Mouse (Mus musculus) liver, embryonic 16.5 days (tissue): Measurements from ENCODE around the gene Oas1c. TPM values are rescaled to one million over a fixed set of nuclear protein-coding genes. Genes with fewer than 3 reads are reported as not detected.

Source experiments
- ATAC-seq: fragments of 200-750 bp; cut with Nextera tagmentation; 2 replicates; pipeline ENCODE4 v1.8.0; 2017; ENCODE audit warnings: low read depth, mild to moderate bottlenecking, moderate number of reproducible peaks, moderate library complexity
- H3K27ac ChIP-seq: fragments of 300-500 bp; sonication (generic); 2 replicates; pipeline ENCODE4 v1.5.1; 2014; ENCODE audit warnings: mild to moderate bottlenecking, low read length
- H3K27me3 ChIP-seq: fragments of 300-500 bp; sonication (generic); 2 replicates; pipeline ENCODE4 v1.6.1; 2014; ENCODE audit warnings: low read depth, low read length, mixed read lengths; ENCODE audit not compliant: control insufficient read depth, insufficient read depth
- H3K36me3 ChIP-seq: fragments of 300-500 bp; sonication (generic); 2 replicates; pipeline ENCODE4 v1.6.1; 2014; ENCODE audit warnings: mild to moderate bottlenecking; ENCODE audit not compliant: control insufficient read depth, insufficient read depth
- H3K4me1 ChIP-seq: fragments of 300-500 bp; sonication (generic); 2 replicates; pipeline ENCODE4 v1.6.1; 2014; ENCODE audit warnings: low read depth, low read length, mixed read lengths; ENCODE audit not compliant: control insufficient read depth
- H3K4me2 ChIP-seq: fragments of 300-500 bp; sonication (generic); 2 replicates; pipeline ENCODE4 v1.6.1; 2014; ENCODE audit warnings: low read depth, low read length, mixed read lengths
- H3K4me3 ChIP-seq: fragments of 300-500 bp; sonication (generic); 2 replicates; pipeline ENCODE4 v1.5.1; 2014; ENCODE audit warnings: low read depth, mild to moderate bottlenecking, low read length
- H3K9ac ChIP-seq: fragments of 300-500 bp; sonication (generic); 2 replicates; pipeline ENCODE4 v1.6.1; 2014; ENCODE audit warnings: low read depth, low read length
- H3K9me3 ChIP-seq: fragments of 300-500 bp; sonication (generic); replicated peaks from 2 replicates; pipeline ENCODE4 v1.6.1; 2016; ENCODE audit warnings: low read length; ENCODE audit not compliant: control insufficient read depth
- WGBS: fragments of 180-500 bp; shearing (Covaris S2); extraction: QIAGEN DNeasy Blood & Tissue Kit; methylation state at CpG from one replicate; pipeline ENCODE4 v1.1.7; 2014; ENCODE audit not compliant: insufficient replicate concordance; 5-methylcytosine and 5-hydroxymethylcytosine counted together
- polyA plus RNA-seq: library from polyadenylated mRNA; unstranded; fragments of >200 nt; fragmentation: Nextera tagmentation; extraction: Ambion mirVana; gene quantifications from 2 replicates; pipeline ENCODE4 v1.2.1, GENCODE M21; 2015

Oas1c gene
- polyA plus RNA-seq, result 0.12 and 0.20 TPM in 2 replicates

- Histone ChIP-seq H3K4me2 (peak within 1 kb of the TSS; percentile 73), H3K4me3 (peak within 1 kb of the TSS; percentile 78), H3K9ac (peak within 1 kb of the TSS; percentile 74), H3K9me3 (no peaks in the 10 kb centered on the region), H3K36me3 (no peaks in the 10 kb centered on the region), H3K27ac (no peak within 1 kb of the TSS), H3K4me1 (peaks cover 7% of the 10 kb centered on the region), H3K27me3 (no peaks in the 10 kb centered on the region)
- 4% methylated on average over 18 of the region's 18 CpGs for WGBS
- ATAC-seq, result peak; percentile 85
These were observed at the start of gene Oas1c for GRCm38 (mm10) chr5:120811951-120812819. Gene Oas1c (minus strand): TSS chr5:120812514.

- no peak within 1 kb of the TSS for H3K4me3 ChIP-seq
- WGBS, result 43% methylated on average over 4 of the region's 4 CpGs
- no peaks in the 10 kb centered on the region for H3K36me3 ChIP-seq
- no peaks in the 10 kb centered on the region for H3K4me1 ChIP-seq
- no peak within 1 kb of the TSS for H3K4me2 ChIP-seq
- no peak within 1 kb of the TSS for H3K27ac ChIP-seq
- no peaks in the 10 kb centered on the region for H3K27me3 ChIP-seq
- no peak for ATAC-seq
- no peak within 1 kb of the TSS for H3K9ac ChIP-seq
- no peaks in the 10 kb centered on the region for H3K9me3 ChIP-seq
These were observed 48.8 kb upstream of the Oas1c start, which contains the start of gene Oas1h for GRCm38 (mm10) chr5:120861121-120861520. Gene Oas1h (plus strand): TSS chr5:120861421.

- Histone ChIP-seq H3K4me2 (no peak overlapping the region), H3K4me1 (no peaks in the 10 kb centered on the region), H3K27ac (no peak overlapping the region), H3K27me3 (no peaks in the 10 kb centered on the region), H3K4me3 (no peak overlapping the region), H3K36me3 (no peaks in the 10 kb centered on the region), H3K9ac (no peak overlapping the region), H3K9me3 (no peaks in the 10 kb centered on the region)
- no peak for ATAC-seq
- WGBS, result 49% methylated on average over 2 of the region's 2 CpGs
These were observed 46.9 kb upstream of the Oas1c start for GRCm38 (mm10) chr5:120859241-120859640.

- H3K36me3 ChIP-seq, result no peaks in the 10 kb centered on the region
- no peak overlapping the region for H3K27ac ChIP-seq
- no peaks in the 10 kb centered on the region for H3K4me1 ChIP-seq
- H3K9ac ChIP-seq, result no peak overlapping the region
- no peak overlapping the region for H3K4me3 ChIP-seq
- no peak for ATAC-seq
- no peaks in the 10 kb centered on the region for H3K27me3 ChIP-seq
- no peaks in the 10 kb centered on the region for H3K9me3 ChIP-seq
- no peak overlapping the region for H3K4me2 ChIP-seq
- 50% methylated on average over 3 of the region's 3 CpGs for WGBS
These were observed 37.4 kb upstream of the Oas1c start for GRCm38 (mm10) chr5:120849601-120850136.

GRCm38 (mm10) chr5:120847067-120847466, 34.8 kb upstream of the Oas1c start, which contains the start of gene Oas1f:
Gene Oas1f (plus strand): TSS chr5:120847367.
- H3K36me3 ChIP-seq, result no peaks in the 10 kb centered on the region
- H3K27ac ChIP-seq, result no peak within 1 kb of the TSS
- H3K9me3 ChIP-seq, result no peaks in the 10 kb centered on the region
- H3K4me1 ChIP-seq, result no peaks in the 10 kb centered on the region
- H3K4me2 ChIP-seq, result no peak within 1 kb of the TSS
- 44% methylated on average over 4 of the region's 4 CpGs for WGBS
- no peak within 1 kb of the TSS for H3K9ac ChIP-seq
- H3K4me3 ChIP-seq, result no peak within 1 kb of the TSS
- H3K27me3 ChIP-seq, result no peaks in the 10 kb centered on the region
- ATAC-seq, result no peak

GRCm38 (mm10) chr5:120844713-120845112, 32.4 kb upstream of the Oas1c start:
- H3K4me2 ChIP-seq, result no peak overlapping the region
- no peak overlapping the region for H3K9ac ChIP-seq
- H3K27me3 ChIP-seq, result no peaks in the 10 kb centered on the region
- H3K4me3 ChIP-seq, result no peak overlapping the region
- no peaks in the 10 kb centered on the region for H3K9me3 ChIP-seq
- no peak for ATAC-seq
- H3K36me3 ChIP-seq, result no peaks in the 10 kb centered on the region
- no peak overlapping the region for H3K27ac ChIP-seq
- WGBS, result 52% methylated on average over 3 of the region's 3 CpGs
- H3K4me1 ChIP-seq, result no peaks in the 10 kb centered on the region

- Histone ChIP-seq H3K36me3 (no peaks in the 10 kb centered on the region), H3K27ac (no peak overlapping the region), H3K9ac (no peak overlapping the region), H3K27me3 (peaks cover 5% of the 10 kb centered on the region), H3K4me2 (no peak overlapping the region), H3K4me3 (no peak overlapping the region), H3K4me1 (no peaks in the 10 kb centered on the region), H3K9me3 (no peaks in the 10 kb centered on the region)
- no peak for ATAC-seq
- 9% methylated on average over 8 of the region's 8 CpGs for WGBS
These were observed 24.6 kb upstream of the Oas1c start for GRCm38 (mm10) chr5:120836731-120837585.

GRCm38 (mm10) chr5:120833335-120834280, 21.3 kb upstream of the Oas1c start:
- Histone ChIP-seq H3K4me3 (no peak overlapping the region), H3K4me2 (no peak overlapping the region), H3K36me3 (no peaks in the 10 kb centered on the region), H3K9ac (no peak overlapping the region), H3K4me1 (no peaks in the 10 kb centered on the region), H3K27me3 (peaks cover 5% of the 10 kb centered on the region), H3K9me3 (no peaks in the 10 kb centered on the region), H3K27ac (no peak overlapping the region)
- 10% methylated on average over 17 of the region's 17 CpGs for WGBS
- ATAC-seq, result no peak
